Mouse (Mus musculus) forebrain, embryonic 16.5 days (tissue): ENCODE results near the gene Hspa12a. TPM values are rescaled to one million over a fixed set of nuclear protein-coding genes. Genes with fewer than 3 reads are reported as not detected.

Source experiments
- ATAC-seq: fragments of 200-750 bp; cut with Nextera tagmentation; 2 replicates; pipeline ENCODE4 v1.8.0; 2017; ENCODE audit warnings: mild to moderate bottlenecking, moderate library complexity
- H3K27ac ChIP-seq: fragments of 300-500 bp; sonication (generic); 2 replicates; pipeline ENCODE4 v1.5.1; 2014; ENCODE audit warnings: low read length, control low read depth
- H3K27me3 ChIP-seq: fragments of 300-500 bp; sonication (generic); replicated peaks from 2 replicates; pipeline ENCODE4 v1.6.1; 2014; ENCODE audit warnings: low read length; ENCODE audit not compliant: control insufficient read depth, insufficient read depth
- H3K36me3 ChIP-seq: fragments of 300-500 bp; sonication (generic); 2 replicates; pipeline ENCODE4 v1.6.1; 2014; ENCODE audit not compliant: control insufficient read depth, insufficient read depth
- H3K4me1 ChIP-seq: fragments of 300-500 bp; sonication (generic); replicated peaks from 2 replicates; pipeline ENCODE4 v1.6.1; 2014; ENCODE audit warnings: low read length; ENCODE audit not compliant: control insufficient read depth, insufficient read depth
- H3K4me2 ChIP-seq: fragments of 300-500 bp; sonication (generic); 2 replicates; pipeline ENCODE4 v1.6.1; 2014; ENCODE audit warnings: mild to moderate bottlenecking, low read length, control low read depth
- H3K4me3 ChIP-seq: fragments of 300-500 bp; sonication (generic); replicated peaks from 2 replicates; pipeline ENCODE4 v1.5.1; 2014; ENCODE audit warnings: mild to moderate bottlenecking, low read length, control low read depth
- H3K9ac ChIP-seq: fragments of 300-500 bp; sonication (generic); replicated peaks from 2 replicates; pipeline ENCODE4 v1.6.1; 2014; ENCODE audit warnings: low read depth, low read length, control low read depth
- H3K9me3 ChIP-seq: fragments of 300-500 bp; sonication (generic); 2 replicates; pipeline ENCODE4 v1.6.1; 2016; ENCODE audit warnings: low read length; ENCODE audit not compliant: control insufficient read depth
- WGBS: fragments of 180-500 bp; shearing (Covaris S2); extraction: QIAGEN DNeasy Blood & Tissue Kit; methylation state at CpG from one replicate; pipeline ENCODE4 v1.1.7; 2014; 5-methylcytosine and 5-hydroxymethylcytosine counted together
- polyA plus RNA-seq: library from polyadenylated mRNA; unstranded; fragments of >200 nt; fragmentation: Nextera tagmentation; extraction: Ambion mirVana; gene quantifications from 2 replicates; pipeline ENCODE4 v1.2.1, GENCODE M21; 2015

The Hspa12a gene
- polyA plus RNA-seq, 1 experiment from 2014 or later = 67.5 TPM

- Histone ChIP-seq H3K27ac (no peak overlapping the region), H3K36me3 (no peaks in the 10 kb centered on the region), H3K9me3 (no peaks in the 10 kb centered on the region), H3K27me3 (no peaks in the 10 kb centered on the region), H3K4me2 (no peak overlapping the region), H3K4me3 (no peak overlapping the region), H3K9ac (no peak overlapping the region), H3K4me1 (no peaks in the 10 kb centered on the region)
- WGBS = 26% methylated on average over 3 of the region's 3 CpGs
- ATAC-seq = no peak
Measured at GRCm38 (mm10) chr19:58896216-58896615, 47.2 kb downstream of the Hspa12a start.

DNA sequence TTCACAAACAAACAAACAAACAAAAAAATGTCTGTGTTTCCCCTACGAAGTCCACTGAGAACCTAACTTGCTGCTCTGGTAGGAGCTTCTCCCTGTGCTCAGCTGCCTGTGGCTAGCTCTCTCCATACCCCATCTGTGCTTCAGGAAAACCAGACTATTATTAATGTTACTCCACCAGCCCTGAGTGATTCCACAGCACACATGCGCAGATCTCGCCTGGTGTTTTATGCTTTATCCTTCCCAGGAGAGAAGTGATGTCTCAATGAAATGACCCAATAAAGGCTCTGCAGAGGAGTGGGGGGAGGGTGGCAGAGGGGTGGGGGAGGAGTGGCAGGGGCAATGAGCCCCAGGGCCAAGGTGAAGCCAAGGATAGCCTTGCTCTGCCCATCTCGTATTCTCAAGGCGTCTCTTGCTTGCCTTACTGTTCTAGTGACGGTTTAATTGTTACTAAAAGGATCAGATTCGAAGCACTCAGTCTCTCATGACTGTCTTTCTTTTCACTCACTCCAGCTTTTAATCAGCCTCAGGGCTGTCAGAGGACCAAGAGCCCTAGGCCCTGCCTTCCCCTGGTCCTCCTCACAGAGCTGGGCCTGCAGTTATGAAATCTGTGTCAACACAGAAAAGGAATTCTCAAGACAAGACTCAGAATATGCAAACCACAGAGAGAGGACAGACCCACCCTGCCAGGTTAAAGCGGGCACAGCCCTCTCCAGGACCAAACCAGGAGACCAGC lies 54.0 kb downstream of the Hspa12a start:
- Histone ChIP-seq H3K27ac (no peak overlapping the region), H3K36me3 (no peaks in the 10 kb centered on the region), H3K9me3 (no peaks in the 10 kb centered on the region), H3K27me3 (no peaks in the 10 kb centered on the region), H3K4me2 (no peak overlapping the region), H3K4me1 (no peaks in the 10 kb centered on the region), H3K9ac (no peak overlapping the region), H3K4me3 (no peak overlapping the region)
- 66% methylated on average over 8 of the region's 8 CpGs for WGBS
- ATAC-seq = no peak

- no peaks in the 10 kb centered on the region for H3K4me1 ChIP-seq
- no peak overlapping the region for H3K4me2 ChIP-seq
- no peaks in the 10 kb centered on the region for H3K27me3 ChIP-seq
- no peak overlapping the region for H3K9ac ChIP-seq
- WGBS = 72% methylated on average over 7 of the region's 7 CpGs
- no peak for ATAC-seq
- H3K36me3 ChIP-seq = no peaks in the 10 kb centered on the region
- no peak overlapping the region for H3K4me3 ChIP-seq
- H3K27ac ChIP-seq = no peak overlapping the region
- H3K9me3 ChIP-seq = no peaks in the 10 kb centered on the region
Measured at GRCm38 (mm10) chr19:58886467-58886866, 57.0 kb downstream of the Hspa12a start.

- ATAC-seq = no peak
- Histone ChIP-seq H3K4me1 (no peaks in the 10 kb centered on the region), H3K4me2 (no peak overlapping the region), H3K27ac (no peak overlapping the region), H3K36me3 (no peaks in the 10 kb centered on the region), H3K9ac (no peak overlapping the region), H3K9me3 (no peaks in the 10 kb centered on the region), H3K4me3 (no peak overlapping the region), H3K27me3 (no peaks in the 10 kb centered on the region)
- 78% methylated on average over 3 of the region's 3 CpGs for WGBS
Measured at GRCm38 (mm10) chr19:58883451-58883850, 60.0 kb downstream of the Hspa12a start.

DNA sequence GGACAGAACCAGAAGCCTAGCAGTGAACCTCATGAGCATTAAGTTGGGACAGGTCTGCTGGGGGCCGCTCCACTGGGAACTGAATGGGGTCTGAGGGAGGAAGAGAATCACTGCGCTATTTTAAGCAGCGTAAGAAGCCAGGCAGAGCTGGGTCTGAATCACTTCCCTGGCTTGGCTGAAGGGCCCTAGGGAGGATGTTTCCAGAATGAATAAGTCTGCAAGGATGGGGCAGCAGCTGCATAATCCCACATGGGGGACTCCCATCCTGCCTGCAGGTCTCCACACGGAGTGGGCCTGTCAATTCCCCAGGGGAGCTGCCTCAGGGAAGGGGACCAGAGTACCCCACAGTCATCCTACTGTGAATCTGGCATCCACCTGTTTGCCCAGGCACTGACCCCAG lies 61.1 kb downstream of the Hspa12a start:
- H3K4me3 ChIP-seq = no peak overlapping the region
- 74% methylated on average over 4 of the region's 4 CpGs for WGBS
- H3K4me2 ChIP-seq = no peak overlapping the region
- no peaks in the 10 kb centered on the region for H3K27me3 ChIP-seq
- no peaks in the 10 kb centered on the region for H3K9me3 ChIP-seq
- H3K9ac ChIP-seq = no peak overlapping the region
- no peak for ATAC-seq
- H3K4me1 ChIP-seq = no peaks in the 10 kb centered on the region
- no peaks in the 10 kb centered on the region for H3K36me3 ChIP-seq
- no peak overlapping the region for H3K27ac ChIP-seq

DNA sequence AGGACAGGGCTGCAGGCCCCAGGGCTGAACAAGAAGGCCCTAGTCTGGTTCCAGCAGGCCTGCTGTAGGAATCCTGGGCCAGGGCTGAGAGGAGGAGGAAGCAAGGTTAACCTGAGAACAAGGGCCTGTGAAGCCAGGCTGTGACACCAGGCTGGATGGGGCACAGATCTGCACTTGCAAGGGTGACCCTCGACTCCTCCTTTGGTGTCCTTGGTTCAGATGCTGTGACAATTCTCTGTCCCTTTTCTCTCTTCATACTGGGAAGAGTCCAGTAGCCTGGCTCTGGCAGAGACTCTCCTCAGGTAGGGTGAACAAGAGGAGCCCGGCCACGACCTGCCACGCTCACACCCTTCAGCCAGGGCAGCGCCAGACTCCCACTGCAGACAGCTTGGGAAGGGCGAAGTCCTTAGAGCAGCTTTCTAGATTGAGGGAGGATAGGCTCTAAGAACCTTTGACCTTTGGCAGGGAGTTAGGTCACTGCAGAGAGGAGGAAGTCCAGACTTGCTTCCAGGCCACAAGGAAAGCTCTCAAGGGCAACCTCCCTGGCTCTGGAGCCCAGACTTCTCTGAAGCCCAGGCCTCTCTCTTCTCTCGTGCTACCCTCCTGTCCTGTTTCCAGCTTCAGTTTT lies 64.0 kb downstream of the Hspa12a start:
- no peak overlapping the region for H3K27ac ChIP-seq
- H3K36me3 ChIP-seq = no peaks in the 10 kb centered on the region
- H3K9ac ChIP-seq = no peak overlapping the region
- H3K27me3 ChIP-seq = no peaks in the 10 kb centered on the region
- no peaks in the 10 kb centered on the region for H3K9me3 ChIP-seq
- H3K4me2 ChIP-seq = no peak overlapping the region
- no peak overlapping the region for H3K4me3 ChIP-seq
- no peaks in the 10 kb centered on the region for H3K4me1 ChIP-seq
- 91% methylated on average over 7 of the region's 7 CpGs for WGBS
- no peak for ATAC-seq

- H3K4me2 ChIP-seq = no peak overlapping the region
- no peaks in the 10 kb centered on the region for H3K36me3 ChIP-seq
- H3K4me3 ChIP-seq = no peak overlapping the region
- no peak for ATAC-seq
- H3K27me3 ChIP-seq = no peaks in the 10 kb centered on the region
- H3K27ac ChIP-seq = no peak overlapping the region
- no peaks in the 10 kb centered on the region for H3K9me3 ChIP-seq
- no peaks in the 10 kb centered on the region for H3K4me1 ChIP-seq
- WGBS = 82% methylated on average over 2 of the region's 2 CpGs
- H3K9ac ChIP-seq = no peak overlapping the region
Measured at GRCm38 (mm10) chr19:58878560-58878959, 64.9 kb downstream of the Hspa12a start.

- no peak for ATAC-seq
- Histone ChIP-seq H3K9me3 (no peaks in the 10 kb centered on the region), H3K4me1 (no peaks in the 10 kb centered on the region), H3K36me3 (no peaks in the 10 kb centered on the region), H3K27ac (no peak overlapping the region), H3K9ac (no peak overlapping the region), H3K4me3 (no peak overlapping the region), H3K4me2 (no peak overlapping the region), H3K27me3 (no peaks in the 10 kb centered on the region)
- 80% methylated on average over 3 of the region's 3 CpGs for WGBS
Measured at GRCm38 (mm10) chr19:58873536-58873935, 69.9 kb downstream of the Hspa12a start.

GRCm38 (mm10) chr19:58872381-58873259 lies 70.8 kb downstream of the Hspa12a start:
- 81% methylated on average over 11 of the region's 11 CpGs for WGBS
- no peak overlapping the region for H3K4me2 ChIP-seq
- no peak overlapping the region for H3K9ac ChIP-seq
- H3K36me3 ChIP-seq = no peaks in the 10 kb centered on the region
- no peaks in the 10 kb centered on the region for H3K9me3 ChIP-seq
- no peak for ATAC-seq
- H3K27me3 ChIP-seq = no peaks in the 10 kb centered on the region
- no peak overlapping the region for H3K27ac ChIP-seq
- no peak overlapping the region for H3K4me3 ChIP-seq
- no peaks in the 10 kb centered on the region for H3K4me1 ChIP-seq
